Mouse (Mus musculus): ENCODE data around the gene Syvn1. TPM values are rescaled to one million over a fixed set of nuclear protein-coding genes. Genes with fewer than 3 reads are reported as not detected.
A peak's percentile ranks its signal among the peaks of the same experiment; 100 is the strongest.
"Not testable (repeated sequence)": the region's sequence is repeated elsewhere in the genome, so short reads cannot be mapped to it uniquely, and the experiment has no call there.

The Syvn1 gene
- polyA plus RNA-seq, 1 experiment, result 33.7 TPM

DNA sequence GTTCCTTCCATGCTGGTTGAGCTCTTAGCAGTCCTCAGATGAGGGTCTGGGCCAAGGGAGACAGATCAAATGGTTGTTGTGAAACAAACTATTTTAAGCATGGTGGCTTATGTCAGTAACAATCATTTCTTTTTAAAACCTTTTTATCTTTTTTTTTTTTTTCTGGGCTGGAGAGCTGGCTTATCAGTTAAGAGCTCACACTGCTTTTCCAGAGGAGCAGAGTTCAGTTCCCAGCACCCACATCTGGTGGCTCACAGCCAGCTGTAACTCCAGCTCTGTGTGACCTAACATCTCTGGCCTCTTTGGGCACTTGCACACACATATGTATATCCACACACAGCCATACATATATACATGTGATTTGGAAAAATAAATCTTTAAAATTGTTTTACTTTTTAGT lies 8.7 kb upstream of the Syvn1 start:
- H3K4me1 ChIP-seq (ENCODE audit: control insufficient read depth, insufficient read depth, low read length), result peaks cover 2% of the 10 kb centered on the region
- no peak for TF ChIP-seq CTCF (IDR thresholded peaks at IDR 0.05; ENCODE audit: low read depth, low read length)
- no peak for TF ChIP-seq POLR2A (IDR thresholded peaks at IDR 0.05; ENCODE audit: borderline replicate concordance, low read depth, low read length)
- no peak overlapping the region for H3K4me3 ChIP-seq (ENCODE audit: insufficient read depth, low read length)
- H3K27ac ChIP-seq (ENCODE audit: insufficient read depth, low read depth, low read length), result no peak overlapping the region

DNA sequence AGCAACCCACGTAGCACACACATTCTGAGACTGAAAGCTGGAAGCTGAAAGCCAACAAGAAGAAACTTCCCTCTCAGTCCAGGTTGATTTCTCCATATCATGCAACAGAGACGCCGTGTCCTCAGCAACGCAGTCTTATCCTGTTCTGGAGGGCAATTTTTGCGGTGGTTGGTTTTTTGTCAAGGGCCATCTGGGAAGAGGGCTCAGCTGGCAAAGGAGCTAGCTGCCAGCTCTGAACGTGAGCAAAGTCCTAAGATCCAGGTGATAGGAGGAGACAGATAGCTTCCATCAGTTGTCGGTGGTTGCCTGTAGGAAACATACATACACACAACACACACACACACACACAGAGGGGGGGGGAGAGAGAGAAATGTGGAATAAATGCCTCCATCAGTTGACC lies 8.1 kb upstream of the Syvn1 start:
- Histone ChIP-seq H3K4me3 (ENCODE audit: insufficient read depth, low read length) (no peak overlapping the region), H3K27ac (ENCODE audit: insufficient read depth, low read depth, low read length) (no peak overlapping the region), H3K4me1 (ENCODE audit: control insufficient read depth, insufficient read depth, low read length) (peaks cover 2% of the 10 kb centered on the region)
- TF ChIP-seq POLR2A (IDR thresholded peaks at IDR 0.05; ENCODE audit: borderline replicate concordance, low read depth, low read length), result no peak
- no peak for TF ChIP-seq CTCF (IDR thresholded peaks at IDR 0.05; ENCODE audit: low read depth, low read length)

DNA sequence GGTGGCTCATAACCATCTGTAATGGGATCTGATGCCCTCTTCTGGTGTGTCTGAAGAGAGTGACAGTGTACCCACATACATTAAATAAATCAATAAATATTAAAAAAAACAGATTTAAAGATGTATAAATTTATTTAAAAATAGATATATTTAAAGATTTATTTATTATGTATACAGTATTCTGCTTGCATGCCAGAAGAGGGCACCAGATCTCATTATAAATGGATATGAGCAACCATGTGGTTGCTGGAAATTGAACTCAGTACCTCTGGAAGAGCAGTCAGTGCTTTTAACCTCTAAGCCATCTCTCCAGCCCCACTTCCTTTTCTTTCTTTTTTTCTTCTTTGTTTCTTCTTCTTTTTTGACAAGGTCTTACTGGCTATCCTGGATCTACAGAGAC lies 6.4 kb upstream of the Syvn1 start:
- no peak for TF ChIP-seq CTCF (IDR thresholded peaks at IDR 0.05; ENCODE audit: low read depth, low read length)
- no peak for TF ChIP-seq POLR2A (IDR thresholded peaks at IDR 0.05; ENCODE audit: borderline replicate concordance, low read depth, low read length)
- Histone ChIP-seq H3K4me3 (ENCODE audit: insufficient read depth, low read length) (no peak overlapping the region), H3K27ac (ENCODE audit: insufficient read depth, low read depth, low read length) (no peak overlapping the region), H3K4me1 (ENCODE audit: control insufficient read depth, insufficient read depth, low read length) (peaks cover 3% of the 10 kb centered on the region)

DNA sequence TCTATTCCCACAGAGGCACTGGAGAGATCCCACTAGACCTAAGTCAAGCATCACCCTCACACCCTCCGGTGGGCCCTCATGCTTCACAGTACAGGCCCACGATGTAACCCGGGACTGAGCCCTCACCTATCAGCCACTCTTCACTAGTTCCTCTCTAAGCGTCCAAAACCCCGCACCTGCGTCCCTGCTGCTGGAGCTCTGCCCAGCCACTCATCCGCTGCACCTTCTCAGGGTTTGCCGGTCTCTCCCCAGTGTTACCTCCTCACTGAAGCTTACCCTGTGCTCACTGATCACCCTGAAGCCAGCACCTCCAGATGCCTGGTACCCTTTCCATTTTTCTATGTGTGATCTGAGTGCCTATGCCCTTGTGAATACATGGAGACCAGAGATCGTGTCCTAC lies 4.1 kb upstream of the Syvn1 start:
- TF ChIP-seq POLR2A (IDR thresholded peaks at IDR 0.05; ENCODE audit: borderline replicate concordance, low read depth, low read length) (no peak), CTCF (IDR thresholded peaks at IDR 0.05; ENCODE audit: low read depth, low read length) (no peak)
- peaks cover 5% of the 10 kb centered on the region for H3K4me1 ChIP-seq (ENCODE audit: control insufficient read depth, insufficient read depth, low read length)
- no peak overlapping the region for H3K27ac ChIP-seq (ENCODE audit: insufficient read depth, low read depth, low read length)
- H3K4me3 ChIP-seq (ENCODE audit: insufficient read depth, low read length), result no peak overlapping the region

DNA sequence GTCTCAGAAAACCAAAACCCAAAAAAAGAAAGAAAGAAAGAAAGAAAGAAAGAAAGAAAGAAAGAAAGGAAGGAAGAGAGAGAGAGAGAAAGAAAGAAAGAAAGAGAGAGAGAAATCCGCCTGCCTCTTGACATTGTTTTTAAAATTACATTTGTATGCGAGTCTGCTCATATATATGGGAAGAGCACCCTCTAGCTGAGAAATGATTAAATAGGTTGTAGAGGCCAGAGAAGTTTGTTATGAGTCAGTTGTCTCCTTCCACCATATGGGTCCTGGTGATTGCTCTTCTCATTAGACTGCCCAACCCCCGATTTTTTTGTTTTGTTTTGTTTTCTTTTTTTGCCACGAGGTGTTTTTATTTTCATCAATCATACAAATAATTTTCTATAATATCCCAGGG lies 2.3 kb upstream of the Syvn1 start:
- peaks cover 13% of the 10 kb centered on the region for H3K4me1 ChIP-seq (ENCODE audit: control insufficient read depth, insufficient read depth, low read length)
- not testable (repeated sequence) for H3K27ac ChIP-seq (ENCODE audit: insufficient read depth, low read depth, low read length); H3K4me3 ChIP-seq (ENCODE audit: insufficient read depth, low read length)

DNA sequence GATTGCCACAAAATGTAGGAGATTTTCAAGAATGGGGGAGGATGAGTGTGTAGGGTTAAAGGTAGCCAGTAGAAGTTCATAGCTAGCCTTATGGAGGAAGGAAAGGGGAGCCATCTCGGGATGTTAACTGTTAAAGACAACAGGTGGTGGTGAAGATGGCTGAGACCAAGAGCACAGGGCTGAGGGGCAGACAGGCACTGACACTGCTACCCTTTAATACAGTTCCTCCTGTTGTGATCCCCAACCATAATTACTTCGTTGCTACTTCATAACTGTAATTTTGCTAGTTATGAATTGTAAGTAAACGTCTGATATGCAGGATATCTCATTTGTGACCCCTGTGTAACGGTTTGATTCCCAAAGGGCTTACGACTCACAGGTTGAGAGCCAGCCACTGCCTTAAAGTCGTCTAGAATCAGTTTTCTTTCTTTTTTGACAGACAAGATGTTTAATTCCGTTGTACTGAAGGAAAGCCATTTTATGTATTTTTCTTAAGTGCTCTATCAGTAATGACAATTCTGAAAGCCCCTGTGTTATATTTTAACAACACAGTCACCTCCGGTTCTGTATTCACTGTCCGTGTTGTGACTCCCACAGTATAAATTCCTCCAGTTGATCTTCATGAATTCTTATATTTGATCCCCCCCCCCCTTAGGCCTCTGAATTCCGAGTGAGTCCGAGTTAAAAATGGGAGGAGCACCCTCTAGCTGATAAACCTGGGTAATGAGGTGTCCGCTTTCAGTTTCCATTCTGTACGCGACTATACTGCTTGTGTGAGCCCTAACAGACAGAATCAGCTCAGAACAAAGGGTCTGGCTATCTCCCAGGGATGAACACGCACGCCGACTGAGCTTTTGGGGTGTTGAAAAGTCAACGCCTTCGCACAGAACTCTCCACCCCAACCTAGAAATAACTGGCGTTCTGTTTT lies 746 bp upstream of the Syvn1 start:
- H3K27ac ChIP-seq (ENCODE audit: insufficient read depth, low read depth, low read length), result peak overlapping the region; percentile 97
- TF ChIP-seq POLR2A (IDR thresholded peaks at IDR 0.05; ENCODE audit: borderline replicate concordance, low read depth, low read length) (no peak), CTCF (IDR thresholded peaks at IDR 0.05; ENCODE audit: low read depth, low read length) (no peak)
- H3K4me3 ChIP-seq (ENCODE audit: insufficient read depth, low read length), result peak overlapping the region; percentile 85
- peaks cover 13% of the 10 kb centered on the region for H3K4me1 ChIP-seq (ENCODE audit: control insufficient read depth, insufficient read depth, low read length)

DNA sequence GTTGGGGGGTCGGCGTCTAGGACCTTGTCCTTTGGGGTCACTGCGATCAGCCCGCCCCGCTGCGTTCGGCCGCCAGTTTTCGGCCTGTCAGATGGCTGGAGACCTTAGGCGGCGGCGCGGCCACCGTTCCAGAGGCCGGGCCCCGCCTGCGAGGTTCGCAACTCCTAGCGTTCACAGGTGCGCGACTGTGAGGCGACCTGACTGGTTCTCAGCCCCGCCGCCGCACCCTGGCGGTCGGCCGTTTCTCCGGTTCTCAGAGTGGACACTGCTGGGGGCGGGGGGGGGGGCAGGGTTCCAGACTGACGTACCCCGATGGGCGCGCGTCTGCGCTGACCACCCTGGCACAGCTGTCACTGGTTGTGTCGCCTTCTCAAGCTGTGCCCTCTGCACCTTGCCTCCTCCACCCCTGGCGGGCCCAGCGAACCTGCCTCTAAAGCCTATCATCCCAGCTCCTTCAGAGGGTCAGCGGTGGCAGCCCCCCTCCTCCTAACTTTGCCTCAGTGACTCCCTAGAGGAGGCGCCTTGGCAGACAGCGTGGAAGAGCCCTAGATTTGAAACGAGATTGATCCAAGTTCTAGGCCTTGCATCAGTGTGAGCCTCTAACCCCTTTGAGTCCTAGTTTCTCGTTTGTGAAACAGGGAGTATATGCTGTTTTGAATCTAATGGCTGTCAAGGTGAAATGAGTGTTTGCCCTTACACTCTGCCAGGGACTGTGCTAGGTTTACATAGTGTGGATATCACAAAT lies 950 bp downstream of the Syvn1 start:
- H3K4me3 ChIP-seq (ENCODE audit: insufficient read depth, low read length), result peak overlapping the region; percentile 85
- peak overlapping the region; percentile 97 for H3K27ac ChIP-seq (ENCODE audit: insufficient read depth, low read depth, low read length)
- TF ChIP-seq CTCF (IDR thresholded peaks at IDR 0.05; ENCODE audit: low read depth, low read length), result no peak
- TF ChIP-seq POLR2A (IDR thresholded peaks at IDR 0.05; ENCODE audit: borderline replicate concordance, low read depth, low read length), result no peak
- H3K4me1 ChIP-seq (ENCODE audit: control insufficient read depth, insufficient read depth, low read length), result peaks cover 13% of the 10 kb centered on the region

DNA sequence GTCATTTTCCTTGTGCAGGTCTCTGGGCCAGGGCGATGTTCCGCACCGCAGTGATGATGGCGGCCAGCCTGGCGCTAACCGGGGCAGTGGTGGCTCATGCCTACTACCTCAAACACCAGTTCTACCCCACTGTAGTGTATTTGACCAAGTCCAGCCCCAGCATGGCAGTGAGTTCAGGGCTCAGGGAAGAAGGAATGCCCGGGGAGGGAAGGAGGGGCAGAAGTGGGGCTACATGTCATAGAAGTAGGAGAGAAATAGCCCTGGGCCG lies 1.5 kb downstream of the Syvn1 start:
- no peak for TF ChIP-seq CTCF (IDR thresholded peaks at IDR 0.05; ENCODE audit: low read depth, low read length)
- Histone ChIP-seq H3K4me3 (ENCODE audit: insufficient read depth, low read length) (peak overlapping the region; percentile 85), H3K27ac (ENCODE audit: insufficient read depth, low read depth, low read length) (no peak overlapping the region), H3K4me1 (ENCODE audit: control insufficient read depth, insufficient read depth, low read length) (peaks cover 13% of the 10 kb centered on the region)

DNA sequence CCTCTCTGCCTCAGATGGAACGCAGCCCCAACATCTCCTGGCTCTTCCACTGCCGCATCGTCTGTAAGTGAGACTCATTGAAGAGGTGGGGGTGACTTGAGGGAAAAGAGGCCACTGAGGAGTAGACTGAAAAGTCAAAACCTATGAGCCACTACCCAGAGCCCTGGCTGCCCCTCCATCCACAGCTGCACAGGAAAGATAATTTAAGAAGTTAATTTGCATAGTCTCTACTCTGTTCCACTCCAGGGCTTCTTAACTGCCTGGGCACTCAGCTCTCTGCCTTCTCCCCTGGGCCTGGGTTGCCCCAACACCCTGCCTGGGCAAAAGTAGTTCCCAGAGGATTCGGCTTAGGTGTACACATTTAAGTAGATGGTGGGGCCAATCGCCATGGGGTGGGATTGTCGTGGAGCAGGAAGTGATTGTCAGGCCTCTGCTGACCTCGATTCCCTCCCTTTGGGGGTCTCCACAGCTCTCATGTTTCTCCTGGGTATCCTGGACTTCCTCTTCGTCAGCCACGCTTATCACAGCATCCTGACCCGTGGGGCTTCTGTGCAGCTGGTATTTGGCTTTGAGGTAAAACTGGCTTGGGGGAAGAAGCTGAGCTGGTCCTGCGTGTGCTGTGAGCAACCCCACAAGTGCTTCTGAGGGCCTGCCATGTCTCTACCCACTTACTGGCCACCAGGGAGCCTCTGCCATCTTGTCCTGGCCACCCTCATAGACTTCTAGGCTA lies 2.5 kb downstream of the Syvn1 start:
- peaks cover 16% of the 10 kb centered on the region for H3K4me1 ChIP-seq (ENCODE audit: control insufficient read depth, insufficient read depth, low read length)
- no peak overlapping the region for H3K4me3 ChIP-seq (ENCODE audit: insufficient read depth, low read length)
- no peak overlapping the region for H3K27ac ChIP-seq (ENCODE audit: insufficient read depth, low read depth, low read length)
- TF ChIP-seq CTCF (IDR thresholded peaks at IDR 0.05; ENCODE audit: low read depth, low read length) (no peak), POLR2A (IDR thresholded peaks at IDR 0.05; ENCODE audit: borderline replicate concordance, low read depth, low read length) (no peak)

DNA sequence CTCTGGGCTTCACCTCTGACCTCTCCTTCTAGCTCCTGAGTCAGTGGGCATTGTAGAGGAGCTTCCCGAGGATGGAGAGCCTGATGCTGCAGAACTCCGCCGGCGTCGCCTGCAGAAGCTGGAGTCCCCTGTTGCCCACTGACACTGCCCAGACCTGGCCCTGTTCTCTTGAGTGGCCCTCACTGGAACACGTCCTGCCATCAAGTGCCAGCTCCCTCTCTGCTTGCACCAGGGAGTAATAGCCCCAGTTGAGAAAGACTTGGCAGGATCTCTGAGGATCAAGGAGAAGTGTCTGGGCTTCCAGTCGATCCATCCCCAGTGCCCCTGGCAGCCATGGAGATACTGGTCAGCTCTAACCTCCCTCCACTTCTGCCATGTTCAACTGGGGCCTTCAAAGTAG lies 6.1 kb downstream of the Syvn1 start:
- TF ChIP-seq CTCF (IDR thresholded peaks at IDR 0.05; ENCODE audit: low read depth, low read length), result no peak
- no peak for TF ChIP-seq POLR2A (IDR thresholded peaks at IDR 0.05; ENCODE audit: borderline replicate concordance, low read depth, low read length)
- H3K4me1 ChIP-seq (ENCODE audit: control insufficient read depth, insufficient read depth, low read length), result peaks cover 14% of the 10 kb centered on the region
- H3K4me3 ChIP-seq (ENCODE audit: insufficient read depth, low read length), result no peak overlapping the region
- H3K27ac ChIP-seq (ENCODE audit: insufficient read depth, low read depth, low read length), result no peak overlapping the region
